Mouse (Mus musculus) forebrain, embryonic 12.5 days (tissue): Measurements from ENCODE around the gene Uspl1. TPM values are rescaled to one million over a fixed set of nuclear protein-coding genes. Genes with fewer than 3 reads are reported as not detected.
A peak's percentile ranks its signal among the peaks of the same experiment; 100 is the strongest.

ENCODE experiments used
- ATAC-seq: fragments of 200-750 bp; cut with Nextera tagmentation; 2 replicates; pipeline ENCODE4 v1.8.0; 2017; ENCODE audit warnings: moderate TSS enrichment; ENCODE audit not compliant: low FRiP score
- H3K27ac ChIP-seq: fragments of 300-500 bp; sonication (generic); 2 replicates; pipeline ENCODE4 v1.5.1; 2016; ENCODE audit warnings: mild to moderate bottlenecking
- H3K27me3 ChIP-seq: fragments of 300-500 bp; sonication (generic); 2 replicates; pipeline ENCODE4 v1.6.1; 2016; ENCODE audit warnings: mild to moderate bottlenecking
- H3K36me3 ChIP-seq: fragments of 300-500 bp; sonication (generic); replicated peaks from 2 replicates; pipeline ENCODE4 v1.6.1; 2016; ENCODE audit warnings: mild to moderate bottlenecking
- H3K4me1 ChIP-seq: fragments of 300-500 bp; sonication (generic); 2 replicates; pipeline ENCODE4 v1.6.1; 2016
- H3K4me2 ChIP-seq: fragments of 300-500 bp; sonication (generic); 2 replicates; pipeline ENCODE4 v1.6.1; 2016; ENCODE audit warnings: mild to moderate bottlenecking, moderate library complexity
- H3K4me3 ChIP-seq: fragments of 300-500 bp; sonication (generic); replicated peaks from 2 replicates; pipeline ENCODE4 v1.5.1; 2016; ENCODE audit warnings: mild to moderate bottlenecking
- H3K9ac ChIP-seq: fragments of 300-500 bp; sonication (generic); 2 replicates; pipeline ENCODE4 v1.6.1; 2016; ENCODE audit warnings: mild to moderate bottlenecking
- H3K9me3 ChIP-seq: fragments of 300-500 bp; sonication (generic); 2 replicates; pipeline ENCODE4 v1.6.1; 2016
- WGBS: fragments of 180-500 bp; shearing (Covaris S2); methylation state at CpG from one replicate; pipeline ENCODE4 v1.1.7; 2016; 5-methylcytosine and 5-hydroxymethylcytosine counted together
- polyA plus RNA-seq: library from polyadenylated mRNA; unstranded; fragments of >200 nt; fragmentation: Nextera tagmentation; extraction: Ambion mirVana; gene quantifications from 2 replicates; pipeline ENCODE4 v1.2.1, GENCODE M21; 2016

Uspl1 gene
- polyA plus RNA-seq, 1 experiment from 2014 or later = 73.8 TPM

- Histone ChIP-seq H3K36me3 (no peaks in the 10 kb centered on the region), H3K27ac (no peak overlapping the region), H3K4me3 (no peak overlapping the region), H3K4me2 (no peak overlapping the region), H3K4me1 (peaks cover 6% of the 10 kb centered on the region; the same call in 1 of the 2 replicates), H3K9me3 (no peaks in the 10 kb centered on the region), H3K9ac (no peak overlapping the region), H3K27me3 (no peaks in the 10 kb centered on the region)
- ATAC-seq = no peak
- 56% methylated on average over 19 of the region's 20 CpGs for WGBS
These were observed 63.1 kb downstream of the Uspl1 start for GRCm38 (mm10) chr5:149247047-149247904.

- ATAC-seq = no peak
- Histone ChIP-seq H3K9me3 (no peaks in the 10 kb centered on the region), H3K36me3 (no peaks in the 10 kb centered on the region), H3K27me3 (no peaks in the 10 kb centered on the region), H3K9ac (no peak overlapping the region), H3K4me2 (no peak overlapping the region), H3K4me3 (no peak overlapping the region), H3K4me1 (no peaks in the 10 kb centered on the region; the same call in 1 of the 2 replicates), H3K27ac (no peak overlapping the region)
- 85% methylated on average over 3 of the region's 3 CpGs for WGBS
These were observed 68.2 kb downstream of the Uspl1 start for GRCm38 (mm10) chr5:149252303-149252702.

- Histone ChIP-seq H3K9ac (no peak overlapping the region), H3K9me3 (no peaks in the 10 kb centered on the region), H3K4me1 (peaks cover 11% of the 10 kb centered on the region), H3K4me2 (no peak overlapping the region), H3K27ac (no peak overlapping the region), H3K36me3 (no peaks in the 10 kb centered on the region), H3K27me3 (no peaks in the 10 kb centered on the region), H3K4me3 (no peak overlapping the region)
- 75% methylated on average over 2 of the region's 2 CpGs for WGBS
- ATAC-seq = no peak
These were observed 69.3 kb downstream of the Uspl1 start for GRCm38 (mm10) chr5:149253491-149253890.

- Histone ChIP-seq H3K4me3 (no peak overlapping the region), H3K4me2 (no peak overlapping the region), H3K36me3 (no peaks in the 10 kb centered on the region), H3K9me3 (no peaks in the 10 kb centered on the region), H3K9ac (no peak overlapping the region), H3K27ac (no peak overlapping the region), H3K4me1 (peaks cover 20% of the 10 kb centered on the region), H3K27me3 (no peaks in the 10 kb centered on the region)
- no peak for ATAC-seq
- WGBS = 84% methylated on average over 2 of the region's 2 CpGs
These were observed 71.4 kb downstream of the Uspl1 start for GRCm38 (mm10) chr5:149255522-149255921.

- H3K9me3 ChIP-seq = no peaks in the 10 kb centered on the region
- no peaks in the 10 kb centered on the region for H3K36me3 ChIP-seq
- H3K4me3 ChIP-seq = no peak overlapping the region
- peaks cover 20% of the 10 kb centered on the region for H3K4me1 ChIP-seq
- no peak overlapping the region for H3K9ac ChIP-seq
- 60% methylated on average over 14 of the region's 14 CpGs for WGBS
- peak overlapping the region; percentile 59 for H3K27ac ChIP-seq
- H3K4me2 ChIP-seq = no peak overlapping the region
- H3K27me3 ChIP-seq = no peaks in the 10 kb centered on the region
- ATAC-seq = peak; percentile 74
These were observed 73.5 kb downstream of the Uspl1 start for GRCm38 (mm10) chr5:149257518-149258281.

GRCm38 (mm10) chr5:149259093-149259492 is 74.9 kb downstream of the Uspl1 start:
- 43% methylated on average over 16 of the region's 16 CpGs for WGBS
- Histone ChIP-seq H3K4me1 (peaks cover 20% of the 10 kb centered on the region), H3K4me2 (0 out of 2 replicates have a peak overlapping the region, but pooled peaks have one; percentile 2), H3K27ac (peak overlapping the region; percentile 54; the same call in 1 of the 2 replicates), H3K9ac (no peak overlapping the region), H3K9me3 (no peaks in the 10 kb centered on the region), H3K4me3 (no peak overlapping the region), H3K27me3 (no peaks in the 10 kb centered on the region), H3K36me3 (no peaks in the 10 kb centered on the region)
- ATAC-seq = peak; percentile 78; the same call in 1 of the 2 replicates

GRCm38 (mm10) chr5:149261449-149261848 is 77.3 kb downstream of the Uspl1 start:
- H3K36me3 ChIP-seq = no peaks in the 10 kb centered on the region
- H3K4me3 ChIP-seq = no peak overlapping the region
- peaks cover 20% of the 10 kb centered on the region for H3K4me1 ChIP-seq
- ATAC-seq = no peak
- H3K4me2 ChIP-seq = no peak overlapping the region
- WGBS = 74% methylated on average over 7 of the region's 7 CpGs
- no peaks in the 10 kb centered on the region for H3K27me3 ChIP-seq
- no peak overlapping the region for H3K27ac ChIP-seq
- no peak overlapping the region for H3K9ac ChIP-seq
- no peaks in the 10 kb centered on the region for H3K9me3 ChIP-seq

- no peak overlapping the region for H3K9ac ChIP-seq
- no peak overlapping the region for H3K4me3 ChIP-seq
- H3K36me3 ChIP-seq = no peaks in the 10 kb centered on the region
- 61% methylated on average over 6 of the region's 6 CpGs for WGBS
- no peaks in the 10 kb centered on the region for H3K9me3 ChIP-seq
- H3K4me2 ChIP-seq = no peak overlapping the region
- ATAC-seq = no peak
- peaks cover 20% of the 10 kb centered on the region for H3K4me1 ChIP-seq
- no peaks in the 10 kb centered on the region for H3K27me3 ChIP-seq
- no peak overlapping the region for H3K27ac ChIP-seq
These were observed 77.7 kb downstream of the Uspl1 start for GRCm38 (mm10) chr5:149261866-149262265.

- Histone ChIP-seq H3K36me3 (no peaks in the 10 kb centered on the region), H3K4me3 (no peak within 1 kb of the TSS), H3K4me1 (0 out of 2 replicates have a peak, but pooled peaks cover 1% of the 10 kb centered on the region), H3K9ac (no peak within 1 kb of the TSS), H3K4me2 (no peak within 1 kb of the TSS), H3K27ac (no peak within 1 kb of the TSS), H3K27me3 (no peaks in the 10 kb centered on the region), H3K9me3 (no peaks in the 10 kb centered on the region)
- ATAC-seq = no peak
- WGBS = 57% methylated on average over 4 of the region's 4 CpGs
These were observed 80.3 kb downstream of the Uspl1 start, which contains the start of gene Alox5ap for GRCm38 (mm10) chr5:149264405-149264804. Gene Alox5ap, plus strand, starts transcription at chr5:149264767.

GRCm38 (mm10) chr5:149264878-149265279 is 80.7 kb downstream of the Uspl1 start:
- Histone ChIP-seq H3K27me3 (no peaks in the 10 kb centered on the region), H3K27ac (no peak overlapping the region), H3K36me3 (no peaks in the 10 kb centered on the region)

More at GRCm38 (mm10) chr5:149264878-149265279, 80.7 kb downstream of the Uspl1 start:
- ATAC-seq = no peak
- 60% methylated on average over 6 of the region's 6 CpGs for WGBS
- no peak overlapping the region for H3K4me2 ChIP-seq
- H3K4me1 ChIP-seq = no peaks in the 10 kb centered on the region
- no peaks in the 10 kb centered on the region for H3K9me3 ChIP-seq
- H3K9ac ChIP-seq = no peak overlapping the region
- H3K4me3 ChIP-seq = no peak overlapping the region
